Mouse (Mus musculus): ENCODE measurements at regions not wholly inside any gene's neighbourhood (a gene's known extent, or its start where the extent isn't known, plus 50 kb on each side); places are given as distances from the start of the nearest gene placed in this dataset.

DNA sequence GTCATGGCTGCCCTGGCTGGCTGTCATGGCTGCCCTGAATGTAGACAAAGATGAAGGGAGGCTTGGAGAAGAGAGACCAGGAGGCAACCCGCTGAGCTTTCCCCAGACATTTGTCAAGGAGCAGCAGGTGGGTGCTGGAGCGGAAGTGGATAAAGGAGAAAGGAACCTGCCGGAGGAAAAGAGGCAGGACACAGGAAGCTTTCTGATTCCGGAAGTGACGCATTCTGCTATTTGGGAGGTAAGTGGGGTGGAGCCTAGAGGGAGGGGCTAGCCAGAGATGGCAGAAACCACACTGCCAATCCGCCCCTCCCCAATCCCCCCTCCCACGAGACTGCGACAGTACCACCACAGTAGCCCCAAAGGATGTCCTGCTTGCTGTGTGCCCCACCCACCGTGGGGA lies 80.1 kb downstream of the Gm572 start:
- no peak for DNase-seq (ENCODE audit: low spot score)

DNA sequence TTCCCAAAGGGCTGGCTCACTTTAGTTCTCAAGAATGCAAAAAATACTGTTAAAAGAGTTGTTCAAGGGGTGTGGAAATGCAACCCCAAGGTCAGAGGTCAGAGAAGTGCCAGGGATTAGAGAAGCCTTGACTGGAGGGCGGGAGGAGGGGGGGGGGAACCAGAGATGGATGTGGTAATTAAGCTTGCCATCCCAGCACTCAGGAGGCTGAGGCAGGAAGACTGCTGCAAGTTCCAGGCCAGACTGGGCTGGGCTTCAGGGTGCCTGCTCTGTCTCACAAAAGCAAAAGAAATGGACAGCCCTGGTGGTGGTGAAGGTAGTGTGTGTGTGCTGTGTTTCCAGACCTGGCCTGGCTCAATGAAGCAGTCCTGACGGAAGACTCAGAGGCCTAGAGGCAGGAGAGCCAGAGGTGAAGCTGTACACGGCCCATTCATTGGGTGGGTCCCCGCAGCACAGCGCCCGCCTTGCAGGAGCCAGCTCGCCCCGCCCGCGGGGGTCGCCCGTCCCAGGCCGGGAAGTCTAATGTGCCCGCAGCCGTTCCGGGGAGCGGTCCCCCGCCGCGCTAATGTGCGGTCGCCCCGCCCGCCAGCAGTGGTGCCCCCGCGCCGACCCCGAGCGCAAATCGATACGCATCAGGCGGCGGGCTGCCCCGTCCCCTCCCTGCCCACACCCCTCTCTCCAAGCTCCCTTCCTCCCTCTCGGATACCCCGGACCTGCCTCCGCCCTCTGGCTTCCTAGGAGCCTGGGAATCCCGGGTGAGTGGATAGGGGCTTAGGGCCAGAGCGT lies 80.1 kb upstream of the Casz1 start:
- no peak for DNase-seq (ENCODE audit: low spot score)

DNA sequence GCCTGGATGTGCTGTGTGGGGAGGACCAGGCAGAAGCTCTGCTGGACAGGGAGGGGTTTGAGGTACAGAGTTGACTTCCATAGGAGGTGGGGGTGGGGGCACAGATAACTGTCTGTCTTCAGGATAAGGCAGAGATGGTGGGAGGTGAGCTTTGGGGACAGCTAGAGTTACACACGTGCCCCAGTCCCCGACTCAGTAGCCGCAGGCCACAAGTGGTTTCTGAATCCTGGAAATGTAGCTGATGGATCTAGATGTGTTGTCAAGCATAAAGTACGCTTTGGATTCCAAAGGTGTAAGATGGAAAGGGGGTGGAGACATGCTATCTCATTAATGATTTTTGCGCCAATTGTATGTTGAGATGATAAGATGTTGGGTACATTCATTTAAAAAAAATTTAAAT lies 75.4 kb upstream of the Casz1 start:
- DNase-seq (ENCODE audit: low spot score), result no peak

DNA sequence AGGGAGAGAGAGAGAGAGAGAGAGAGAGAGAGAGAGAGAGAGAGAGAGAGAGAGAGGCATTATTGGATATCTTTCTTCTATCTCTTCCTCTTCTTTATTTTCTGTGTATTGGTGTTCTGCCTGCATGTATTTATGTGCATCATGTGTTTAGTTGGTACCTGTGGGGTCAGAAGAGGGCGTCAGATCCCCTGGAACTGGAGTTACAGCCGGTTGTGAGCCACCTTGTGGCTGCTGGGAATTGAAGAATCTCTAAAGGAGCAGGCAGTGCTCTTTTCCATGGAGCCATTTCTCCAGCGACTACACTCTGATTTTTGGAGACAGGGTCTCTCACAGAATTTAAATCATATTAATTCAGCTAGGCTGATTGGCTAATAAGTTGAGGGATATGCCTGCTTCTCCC lies 72.6 kb upstream of the Casz1 start:
- DNase-seq (ENCODE audit: low spot score), result no peak

DNA sequence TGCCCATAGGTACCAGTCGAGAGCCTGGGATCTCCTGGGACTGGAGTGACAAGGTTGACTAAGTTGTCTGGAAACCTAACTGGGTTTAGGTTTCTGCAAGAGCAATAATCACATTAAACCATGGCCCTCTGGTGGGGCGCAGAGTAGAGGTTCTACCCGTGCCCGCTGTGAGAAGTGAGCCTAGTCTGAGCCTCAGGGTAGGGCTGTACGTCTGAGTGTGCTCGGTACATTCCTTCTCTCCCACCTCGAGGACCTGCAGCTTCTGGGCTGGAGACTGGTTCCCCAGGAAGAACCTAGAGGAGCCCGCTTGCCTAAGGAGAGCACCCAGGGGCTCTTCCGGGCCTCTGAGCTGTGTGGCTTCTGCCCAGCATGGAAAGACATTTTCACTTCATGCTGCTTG lies 70.2 kb upstream of the Casz1 start:
- DNase-seq (ENCODE audit: low spot score), result no peak

DNA sequence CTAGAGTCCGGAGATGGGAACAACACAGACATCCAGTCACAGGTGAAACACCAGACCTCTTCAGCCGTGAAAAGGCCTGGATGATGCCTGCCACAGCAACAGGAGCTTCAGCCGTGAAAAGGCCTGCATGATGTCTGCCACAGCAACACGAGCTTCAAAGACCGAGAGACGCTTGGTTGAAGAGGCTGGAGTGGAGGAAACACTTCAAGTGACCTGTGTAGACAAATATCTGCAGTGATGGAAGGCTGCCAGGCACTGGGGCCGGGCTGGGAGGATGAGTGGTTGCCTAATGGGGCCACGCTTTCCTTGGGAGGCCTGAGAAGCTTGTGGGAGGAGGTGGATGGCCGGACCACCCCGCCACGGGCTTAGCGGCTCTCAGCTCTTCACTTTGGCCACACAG lies 69.7 kb upstream of the Casz1 start:
- DNase-seq (ENCODE audit: low spot score), result no peak

DNA sequence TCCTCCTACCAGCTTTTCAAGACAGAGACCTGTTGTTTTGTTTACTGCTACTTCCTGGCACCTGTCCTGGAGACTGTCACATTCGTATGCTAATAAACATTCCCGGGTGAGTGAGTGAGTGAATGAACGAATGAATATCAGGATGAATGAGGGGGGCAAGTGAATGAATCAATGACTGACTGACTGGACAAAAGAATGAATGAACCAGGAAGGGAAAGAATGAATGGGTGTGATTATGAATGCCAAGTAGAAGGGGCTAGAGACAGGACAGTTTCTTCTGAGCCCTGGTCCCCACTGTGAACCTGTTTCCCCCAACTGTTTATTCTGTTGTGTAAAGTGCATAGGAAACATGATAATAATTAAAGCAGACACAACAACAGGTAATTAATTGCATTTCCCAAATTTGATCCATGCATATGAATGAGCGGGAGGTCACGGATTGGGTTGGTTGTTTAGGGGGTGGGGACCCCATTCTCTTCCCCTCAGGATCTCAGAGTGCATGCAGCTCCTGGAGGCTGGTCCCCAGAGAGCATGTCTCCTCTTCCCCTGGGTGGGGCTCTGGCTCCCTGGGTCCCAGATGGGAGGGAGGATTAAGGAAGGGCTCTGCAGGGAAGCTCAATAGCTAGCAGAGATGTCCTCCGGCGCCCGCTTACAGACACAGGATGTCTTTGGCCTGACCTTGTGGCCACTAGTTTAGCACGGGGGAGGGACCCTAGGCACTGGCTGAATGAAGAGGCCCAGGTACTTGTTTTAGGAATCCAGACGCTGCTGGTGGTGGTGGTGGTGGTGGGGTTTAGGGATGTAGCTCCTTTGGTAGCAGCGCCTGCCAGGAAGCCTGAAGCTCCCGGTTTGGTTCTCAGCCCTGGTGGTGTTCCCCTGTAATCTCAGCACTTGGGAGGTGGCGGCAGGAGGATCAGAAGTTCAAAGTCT lies 65.4 kb upstream of the Casz1 start:
- DNase-seq (ENCODE audit: low spot score), result no peak

DNA sequence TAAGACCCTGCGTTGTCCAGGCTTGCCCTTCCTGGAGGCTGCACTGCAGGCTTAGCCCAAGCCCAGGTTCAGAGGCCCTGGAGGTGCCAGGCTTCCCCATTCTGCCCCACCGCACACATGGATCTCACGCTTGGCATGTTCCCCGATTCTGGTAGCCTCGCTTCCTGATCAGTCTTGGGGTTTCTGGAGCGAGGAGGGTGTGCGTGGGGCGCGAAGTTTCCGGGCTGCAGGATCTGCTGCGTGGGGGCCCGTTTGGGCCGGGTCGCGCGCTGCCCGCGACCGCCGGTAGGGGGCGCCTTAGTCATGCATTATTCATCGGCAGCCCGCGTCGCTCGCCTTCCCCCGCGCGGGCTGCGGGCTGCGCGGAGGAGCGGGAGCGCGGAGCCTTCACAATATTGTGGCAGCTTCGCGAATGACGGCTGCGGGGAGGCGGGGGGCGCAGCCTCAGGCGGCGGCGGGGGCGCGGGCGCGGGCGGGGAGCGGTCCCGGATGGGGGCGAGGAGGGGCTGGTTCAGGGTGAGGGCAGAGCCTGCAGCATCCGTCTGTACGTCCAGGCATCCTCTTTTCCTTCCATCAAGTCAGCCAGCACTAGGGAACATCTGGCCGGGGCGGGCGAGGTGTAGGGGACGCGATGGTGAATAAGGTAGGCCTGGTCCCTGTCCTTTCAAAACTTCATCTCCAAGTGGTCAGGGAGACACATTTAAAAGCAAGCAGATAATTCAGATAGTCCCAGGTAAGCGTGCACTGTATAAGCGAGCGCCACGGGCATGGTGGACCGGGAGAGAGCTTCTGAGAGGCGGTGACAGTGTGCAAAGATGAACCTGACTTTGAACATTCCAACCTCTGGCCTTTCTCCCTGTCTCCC lies 61.4 kb upstream of the Casz1 start:
- peak; percentile 21 for DNase-seq (ENCODE audit: low spot score)

DNA sequence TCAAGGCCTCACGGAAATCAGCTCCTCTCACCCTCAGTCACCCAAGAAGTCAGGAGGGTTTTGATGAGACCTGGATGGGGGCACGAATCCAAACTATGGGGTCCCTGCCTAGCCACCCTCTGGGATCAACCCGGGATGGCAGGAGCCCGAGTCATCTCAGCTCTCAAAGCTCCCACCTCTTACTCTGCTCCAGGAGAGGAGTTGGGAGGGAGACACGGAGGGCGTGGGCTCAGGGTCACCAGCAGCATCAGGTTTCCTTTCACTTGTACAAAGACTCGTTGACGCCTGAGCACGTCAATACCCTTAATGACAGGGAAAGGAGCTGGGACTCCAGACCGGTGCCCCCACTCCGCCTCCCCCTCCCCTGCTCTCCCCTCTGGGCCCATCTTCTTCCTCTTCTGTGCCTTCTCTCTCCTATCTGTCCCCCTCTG lies 60.8 kb upstream of the Casz1 start:
- no peak for DNase-seq (ENCODE audit: low spot score)

DNA sequence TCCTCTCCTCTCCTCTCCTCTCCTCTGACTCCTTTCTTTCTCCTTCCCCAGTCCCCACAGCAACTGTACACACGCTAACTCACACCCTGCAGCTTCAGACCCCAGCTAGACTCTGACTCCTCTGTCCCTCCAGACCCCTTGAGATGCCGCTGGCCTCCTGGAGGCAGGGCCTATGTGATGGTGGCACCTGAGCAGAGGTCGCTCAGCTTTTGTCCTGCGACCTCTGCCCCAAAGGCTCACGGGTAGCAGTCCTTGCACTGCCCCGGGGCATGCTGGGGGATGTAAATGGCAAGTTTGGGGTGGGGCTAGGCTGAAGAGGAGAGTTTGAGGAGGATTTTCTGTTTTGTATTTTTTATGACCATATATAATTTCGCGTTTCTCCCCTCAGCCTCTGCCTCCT lies 60.2 kb upstream of the Casz1 start:
- no peak for DNase-seq (ENCODE audit: low spot score)

DNA sequence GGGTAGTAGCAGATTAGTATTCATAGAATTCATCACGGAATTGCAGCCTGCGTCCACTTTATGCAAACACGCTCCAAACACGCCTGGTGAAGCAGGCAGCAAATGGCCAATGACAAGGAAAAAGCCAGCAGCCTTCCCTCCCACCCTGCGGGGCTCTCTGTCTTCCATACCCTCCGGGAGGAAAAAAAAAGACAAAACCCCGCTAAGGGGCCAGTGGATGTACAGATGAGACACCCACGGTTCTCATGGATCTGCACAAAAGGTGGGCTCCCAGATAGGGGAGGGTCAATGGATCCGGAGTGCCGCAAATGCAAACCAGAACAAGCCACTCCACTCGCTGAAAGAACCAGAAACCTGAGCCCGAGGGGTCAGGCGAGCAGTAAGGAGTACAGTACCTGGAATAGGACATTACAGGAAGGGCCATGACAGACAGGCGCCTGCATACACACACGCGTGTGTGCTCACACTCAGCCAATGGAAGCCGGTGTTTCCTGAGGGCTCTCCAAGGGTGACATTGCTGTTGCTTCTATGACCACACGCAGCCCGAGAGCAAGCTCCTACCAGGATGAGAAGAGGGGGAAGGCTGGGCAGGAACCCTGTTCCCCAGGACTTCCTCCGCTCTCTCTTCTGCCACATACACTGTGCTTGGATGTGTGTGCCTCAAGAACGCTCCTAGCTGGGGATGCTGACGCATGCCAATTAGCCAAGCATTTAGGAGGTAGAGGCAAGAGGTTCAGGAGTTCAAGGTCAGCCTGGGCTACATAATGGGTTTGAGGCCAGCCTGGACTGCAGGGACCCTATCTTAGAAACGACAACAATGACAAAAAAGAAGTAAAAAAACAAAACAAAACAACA lies 57.5 kb upstream of the Casz1 start:
- no peak for DNase-seq (ENCODE audit: low spot score)

DNA sequence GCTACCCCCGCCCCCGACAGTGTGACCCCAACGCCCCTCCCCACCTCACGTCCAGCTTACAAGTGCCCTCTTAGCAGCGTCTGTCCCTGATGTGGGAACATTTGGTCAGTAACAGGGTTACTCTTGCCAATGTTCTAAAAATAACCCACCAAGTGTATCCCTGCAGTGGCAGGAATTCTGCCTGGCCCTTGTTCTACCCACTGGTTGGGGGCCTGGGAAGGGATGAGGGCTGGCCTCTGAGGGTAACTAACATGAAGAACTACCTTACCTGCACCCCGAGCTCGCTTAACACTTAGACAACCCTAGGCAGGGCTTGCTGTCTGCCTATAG lies 56.9 kb upstream of the Casz1 start:
- DNase-seq (ENCODE audit: low spot score), result no peak

DNA sequence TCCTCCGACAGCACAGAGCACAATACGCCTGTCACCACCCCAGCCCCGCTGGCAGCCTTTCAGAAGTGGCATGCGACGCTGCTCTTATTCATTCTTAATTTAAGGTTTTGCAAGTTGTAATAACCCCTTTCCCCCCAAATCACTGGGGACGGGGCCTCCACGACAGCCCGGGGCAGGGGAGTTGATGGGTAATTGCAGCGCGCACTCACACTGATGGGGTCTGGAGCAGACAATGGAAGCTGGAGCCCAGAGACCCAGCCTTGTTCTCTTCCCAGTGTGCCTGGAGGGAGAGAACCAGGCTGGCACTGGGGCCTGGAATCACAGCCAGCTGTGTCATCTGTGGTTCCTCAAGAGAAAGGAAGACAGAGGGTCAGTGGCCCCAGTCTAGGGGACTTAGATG lies 54.2 kb upstream of the Casz1 start:
- DNase-seq (ENCODE audit: low spot score), result no peak

DNA sequence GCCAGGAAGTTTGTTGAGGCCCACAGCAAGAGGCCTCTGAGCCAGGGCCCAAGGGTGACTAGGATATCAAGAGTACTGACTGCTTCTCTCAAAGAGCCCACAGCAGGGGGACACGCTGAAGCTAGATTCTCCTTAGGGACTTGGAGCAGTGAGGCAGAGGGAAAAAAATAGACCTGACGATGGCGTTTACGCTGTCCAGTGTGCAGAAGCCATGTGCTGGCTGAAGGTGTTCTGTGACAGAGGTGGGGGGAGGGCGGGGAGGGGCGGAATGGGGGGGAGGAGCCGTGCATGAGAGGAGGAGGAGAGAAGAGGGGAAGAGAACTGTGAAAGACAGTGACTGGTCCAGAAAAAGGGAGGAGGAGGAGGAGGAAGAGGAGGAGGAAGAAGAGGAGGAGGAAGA lies 52.6 kb upstream of the Casz1 start:
- no peak for DNase-seq (ENCODE audit: low spot score)

DNA sequence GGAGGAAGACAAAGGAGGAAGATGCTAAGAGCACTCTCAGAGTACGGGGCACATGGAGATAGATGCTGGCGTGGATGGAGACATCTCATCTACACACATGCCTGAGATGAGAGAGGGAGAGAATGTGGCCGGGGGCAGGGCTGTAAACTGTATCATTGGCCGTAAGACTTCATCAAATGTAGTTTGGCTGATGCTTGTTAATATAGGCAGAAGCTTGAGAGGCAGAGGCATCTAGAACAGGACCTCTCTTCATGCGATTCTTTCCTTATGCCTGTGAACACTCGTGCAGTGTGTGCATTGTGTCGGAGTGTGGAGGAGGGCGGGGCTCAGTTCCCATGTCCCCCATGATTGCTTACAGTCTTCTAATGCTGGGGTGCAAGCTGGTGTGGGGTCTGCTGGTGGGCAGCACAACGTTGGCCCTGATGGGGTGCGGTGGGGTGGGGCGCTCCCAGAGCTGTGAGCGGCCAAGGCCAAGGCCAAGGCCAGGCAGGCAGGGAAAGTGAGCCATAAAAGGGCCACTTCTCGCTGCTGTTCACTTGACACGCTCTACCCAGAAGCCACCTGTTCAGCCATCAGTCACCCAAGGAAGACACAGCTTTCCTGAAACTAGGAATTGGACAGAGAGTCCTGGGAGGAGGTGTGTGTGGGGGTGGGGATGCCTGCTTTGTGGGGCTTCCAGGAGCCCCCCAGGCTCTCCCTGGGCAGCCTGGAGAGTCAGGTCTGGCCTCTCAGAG lies 51.7 kb upstream of the Casz1 start:
- no peak for DNase-seq (ENCODE audit: low spot score)

DNA sequence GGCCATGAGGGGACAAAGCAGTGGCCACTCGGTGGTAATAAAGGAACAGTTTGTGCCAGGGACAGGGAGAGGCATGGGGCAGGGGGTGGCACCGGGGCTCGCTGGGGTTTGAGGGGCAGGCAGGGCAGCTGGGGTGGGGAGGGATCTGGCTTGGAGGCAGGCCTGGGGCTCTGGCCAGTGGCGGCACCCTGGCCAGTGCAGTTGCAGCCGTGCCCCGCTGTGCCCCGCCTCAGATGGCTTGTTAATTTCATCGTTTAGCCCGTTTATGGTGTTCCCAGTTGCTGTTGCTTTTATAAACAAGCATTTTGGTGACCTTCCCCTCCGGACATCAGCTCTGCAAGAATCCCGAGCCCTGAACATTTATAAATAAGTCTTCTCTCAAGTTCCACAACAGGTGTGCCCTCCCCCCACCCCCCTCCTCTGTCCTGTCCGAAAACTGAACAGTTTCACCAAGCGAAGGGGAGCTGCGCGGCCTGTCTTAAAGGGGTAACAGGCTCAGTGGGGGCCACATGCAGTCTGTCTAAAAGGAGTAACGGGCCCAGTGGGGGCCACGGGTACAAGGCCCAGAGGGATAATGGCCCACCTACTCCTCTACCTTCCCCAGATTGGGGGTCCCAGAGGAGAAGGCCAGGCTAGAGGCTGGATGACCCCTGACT lies 51.0 kb upstream of the Casz1 start:
- DNase-seq (ENCODE audit: low spot score), result no peak

DNA sequence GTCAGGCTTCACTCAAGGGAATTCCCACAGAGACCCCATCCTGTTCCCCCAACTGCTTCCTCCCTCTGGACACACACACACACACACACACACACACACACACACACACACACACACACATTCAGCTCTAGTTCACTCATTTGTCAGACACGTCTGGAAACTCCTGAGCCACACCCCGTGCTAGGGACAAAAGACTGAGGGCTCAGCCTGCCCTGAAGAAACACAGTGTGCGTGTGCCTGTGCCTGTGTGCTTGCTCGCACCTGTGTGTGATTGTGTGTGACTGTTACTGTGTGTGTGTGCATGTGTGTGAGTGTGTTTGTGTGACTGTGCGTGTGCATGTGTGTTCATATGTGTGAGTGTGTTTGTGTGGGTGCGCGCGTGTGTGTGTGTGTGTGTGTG lies 50.4 kb upstream of the Casz1 start:
- DNase-seq (ENCODE audit: low spot score), result no peak

Data from spleen, adult 12 weeks (tissue).